Mouse (Mus musculus) kidney, adult 2 months (tissue): ENCODE data around the gene Hdac7.

Experiments used
- CTCF ChIP-seq: fragments of 200-500 bp; conservative IDR thresholded peaks from 2 replicates; pipeline ENCODE4 v1.5.1; 2011; ENCODE audit warnings: low read depth, mild to moderate bottlenecking, control low read depth, low read length, moderate library complexity, mixed read lengths; ENCODE audit not compliant: insufficient read depth, insufficient read length
- POLR2A ChIP-seq: fragments of 200-500 bp; IDR thresholded peaks from one replicate; pipeline ENCODE4 v1.6.1; 2011; ENCODE audit warnings: low read depth, low read length, control low read depth

- no peak for TF ChIP-seq CTCF
- no peak for TF ChIP-seq POLR2A
Measured at GRCm38 (mm10) chr15:97776919-97777318, 67.4 kb downstream of the Hdac7 start.
